Mouse (Mus musculus) midbrain, embryonic 16.5 days (tissue): ENCODE results near the gene Leng8. TPM values are rescaled to one million over a fixed set of nuclear protein-coding genes. Genes with fewer than 3 reads are reported as not detected.

Experiments
- ATAC-seq: fragments of 200-750 bp; cut with Nextera tagmentation; 2 replicates; pipeline ENCODE4 v1.8.0; 2017; ENCODE audit warnings: moderate TSS enrichment
- H3K27ac ChIP-seq: fragments of 300-500 bp; sonication (generic); 2 replicates; pipeline ENCODE4 v1.5.1; 2014; ENCODE audit warnings: mild to moderate bottlenecking, low read length, mixed read lengths
- H3K27me3 ChIP-seq: fragments of 300-500 bp; sonication (generic); 2 replicates; pipeline ENCODE4 v1.6.1; 2014; ENCODE audit warnings: low read depth, low read length, mixed read lengths; ENCODE audit not compliant: control insufficient read depth, insufficient read depth
- H3K36me3 ChIP-seq: fragments of 300-500 bp; sonication (generic); 2 replicates; pipeline ENCODE4 v1.6.1; 2014; ENCODE audit warnings: mild to moderate bottlenecking, low read length, moderate library complexity, mixed read lengths; ENCODE audit not compliant: control insufficient read depth, insufficient read depth
- H3K4me1 ChIP-seq: fragments of 300-500 bp; sonication (generic); 2 replicates; pipeline ENCODE4 v1.6.1; 2014; ENCODE audit warnings: mild to moderate bottlenecking, low read length, mixed read lengths; ENCODE audit not compliant: control insufficient read depth, insufficient read depth
- H3K4me2 ChIP-seq: fragments of 300-500 bp; sonication (generic); 2 replicates; pipeline ENCODE4 v1.6.1; 2014; ENCODE audit warnings: mild to moderate bottlenecking, low read length, mixed read lengths
- H3K4me3 ChIP-seq: fragments of 300-500 bp; sonication (generic); 2 replicates; pipeline ENCODE4 v1.5.1; 2014; ENCODE audit warnings: low read depth, mild to moderate bottlenecking, low read length, moderate library complexity, mixed read lengths
- H3K9ac ChIP-seq: fragments of 300-500 bp; sonication (generic); 2 replicates; pipeline ENCODE4 v1.6.1; 2014; ENCODE audit warnings: low read depth, low read length, mixed read lengths
- H3K9me3 ChIP-seq: fragments of 300-500 bp; sonication (generic); replicated peaks from 2 replicates; pipeline ENCODE4 v1.6.1; 2014; ENCODE audit warnings: mild to moderate bottlenecking, low read length, mixed read lengths; ENCODE audit not compliant: control insufficient read depth, poor library complexity, severe bottlenecking
- WGBS: fragments of 180-500 bp; shearing (Covaris S2); extraction: QIAGEN DNeasy Blood & Tissue Kit; methylation state at CpG from one replicate; pipeline ENCODE4 v1.1.7; 2014; 5-methylcytosine and 5-hydroxymethylcytosine counted together
- polyA plus RNA-seq: library from polyadenylated mRNA; unstranded; fragments of >200 nt; fragmentation: Nextera tagmentation; extraction: Ambion mirVana; gene quantifications from 2 replicates; pipeline ENCODE4 v1.2.1, GENCODE M21; 2015

Gene Leng8
- polyA plus RNA-seq, 1 experiment from 2014 or later, result 83.3 TPM

DNA sequence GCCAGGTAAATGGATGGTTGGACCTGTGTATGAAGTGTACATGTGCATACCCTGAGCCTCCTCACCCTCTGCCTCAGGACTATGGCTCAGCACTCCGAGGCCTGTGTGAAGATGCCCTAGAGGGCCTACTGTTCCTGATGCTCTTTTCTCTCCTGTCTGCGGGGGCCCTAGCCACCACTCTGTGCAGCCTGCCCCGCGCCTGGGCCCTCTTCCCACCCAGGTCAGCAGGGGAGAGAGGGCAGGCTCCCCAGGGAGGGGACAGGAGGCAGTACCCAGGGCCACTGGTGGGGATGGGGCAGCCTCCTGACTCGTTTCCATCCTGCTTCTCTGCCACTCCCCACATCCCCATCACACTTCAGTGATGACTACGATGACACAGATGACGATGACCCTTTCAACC is 3.8 kb upstream of the Leng8 start:
- Histone ChIP-seq H3K36me3 (no peaks in the 10 kb centered on the region; the same call in 1 of the 2 replicates), H3K4me2 (no peak overlapping the region), H3K9me3 (no peaks in the 10 kb centered on the region), H3K27me3 (no peaks in the 10 kb centered on the region), H3K9ac (peak overlapping the region; percentile 31; the same call in 1 of the 2 replicates), H3K27ac (no peak overlapping the region), H3K4me1 (peaks cover 19% of the 10 kb centered on the region), H3K4me3 (no peak overlapping the region)
- WGBS, result 82% methylated on average over 5 of the region's 7 CpGs
- ATAC-seq, result no peak

- no peak overlapping the region for H3K27ac ChIP-seq
These were observed 1.9 kb upstream of the Leng8 start for GRCm38 (mm10) chr7:4134911-4135310.

DNA sequence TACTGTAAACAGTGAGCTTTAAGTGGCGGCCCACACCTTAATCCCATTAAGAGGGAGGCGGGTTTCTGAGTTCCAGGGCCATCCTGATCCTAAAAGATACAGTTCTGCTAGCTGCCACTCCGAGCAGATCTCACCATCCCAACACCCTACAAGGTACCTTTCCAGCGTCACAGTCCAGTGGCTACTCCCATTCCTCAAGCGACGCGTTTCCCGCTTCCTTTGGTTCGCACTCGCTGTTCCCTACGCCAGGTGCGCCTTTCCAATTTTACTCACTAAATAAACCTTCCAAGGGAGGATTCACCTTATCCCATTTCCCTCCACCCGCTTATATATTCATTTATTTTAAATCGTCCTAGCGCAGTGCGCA is 452 bp upstream of the Leng8 start:
- Histone ChIP-seq H3K27me3 (no peaks in the 10 kb centered on the region), H3K27ac (peak overlapping the region; percentile 97), H3K4me1 (peaks cover 18% of the 10 kb centered on the region), H3K4me3 (peak overlapping the region; percentile 82), H3K9ac (peak overlapping the region; percentile 62), H3K36me3 (peaks cover 19% of the 10 kb centered on the region), H3K9me3 (no peaks in the 10 kb centered on the region), H3K4me2 (peak overlapping the region; percentile 68)
- under 1% methylated on average over 16 of the region's 16 CpGs for WGBS
- peak; percentile 34 for ATAC-seq

More at GRCm38 (mm10) chr7:4134911-4135310, 1.9 kb upstream of the Leng8 start:
- Histone ChIP-seq H3K4me3 (no peak overlapping the region), H3K36me3 (peaks cover 6% of the 10 kb centered on the region), H3K9me3 (no peaks in the 10 kb centered on the region), H3K4me1 (peaks cover 24% of the 10 kb centered on the region), H3K9ac (no peak overlapping the region), H3K4me2 (no peak overlapping the region), H3K27me3 (no peaks in the 10 kb centered on the region)
- WGBS, result 87% methylated on average over 5 of the region's 5 CpGs
- ATAC-seq, result no peak

- Histone ChIP-seq H3K9me3 (no peaks in the 10 kb centered on the region), H3K4me1 (peaks cover 12% of the 10 kb centered on the region), H3K4me3 (peak overlapping the region; percentile 82), H3K9ac (peak overlapping the region; percentile 92), H3K36me3 (peaks cover 32% of the 10 kb centered on the region), H3K27ac (peak overlapping the region; percentile 97), H3K4me2 (peak overlapping the region; percentile 91), H3K27me3 (no peaks in the 10 kb centered on the region)
- no peak for ATAC-seq
- WGBS, result 48% methylated on average over 3 of the region's 3 CpGs
These were observed 907 bp downstream of the Leng8 start for GRCm38 (mm10) chr7:4137746-4138145.

- Histone ChIP-seq H3K4me2 (peak overlapping the region; percentile 91), H3K36me3 (peaks cover 36% of the 10 kb centered on the region), H3K27ac (no peak overlapping the region), H3K4me1 (peaks cover 12% of the 10 kb centered on the region), H3K27me3 (no peaks in the 10 kb centered on the region), H3K9me3 (no peaks in the 10 kb centered on the region), H3K4me3 (peak overlapping the region; percentile 82; the same call in 1 of the 2 replicates), H3K9ac (no peak overlapping the region; the same call in 1 of the 2 replicates)
- 80% methylated on average over 2 of the region's 2 CpGs for WGBS
- ATAC-seq, result no peak
These were observed 1.3 kb downstream of the Leng8 start for GRCm38 (mm10) chr7:4138181-4138580.

- Histone ChIP-seq H3K4me3 (no peak overlapping the region), H3K27ac (no peak overlapping the region), H3K4me2 (no peak overlapping the region), H3K9me3 (no peaks in the 10 kb centered on the region), H3K27me3 (no peaks in the 10 kb centered on the region), H3K36me3 (peaks cover 41% of the 10 kb centered on the region), H3K9ac (no peak overlapping the region), H3K4me1 (peaks cover 12% of the 10 kb centered on the region)
- ATAC-seq, result no peak
- WGBS, result 92% methylated on average over 7 of the region's 7 CpGs
These were observed 1.8 kb downstream of the Leng8 start for GRCm38 (mm10) chr7:4138671-4139070.

- H3K4me3 ChIP-seq, result no peak overlapping the region
- peaks cover 12% of the 10 kb centered on the region for H3K4me1 ChIP-seq
- no peak overlapping the region for H3K9ac ChIP-seq
- WGBS, result 96% methylated on average over 5 of the region's 5 CpGs
- no peak overlapping the region for H3K27ac ChIP-seq
- no peak for ATAC-seq
- no peak overlapping the region for H3K4me2 ChIP-seq
- no peaks in the 10 kb centered on the region for H3K27me3 ChIP-seq
- H3K9me3 ChIP-seq, result no peaks in the 10 kb centered on the region
- peaks cover 49% of the 10 kb centered on the region for H3K36me3 ChIP-seq
These were observed 2.6 kb downstream of the Leng8 start for GRCm38 (mm10) chr7:4139391-4139790.

- H3K4me3 ChIP-seq, result no peak overlapping the region
- peaks cover 72% of the 10 kb centered on the region for H3K36me3 ChIP-seq
- ATAC-seq, result no peak
- H3K9ac ChIP-seq, result no peak overlapping the region
- no peak overlapping the region for H3K27ac ChIP-seq
- H3K9me3 ChIP-seq, result no peaks in the 10 kb centered on the region
- 95% methylated on average over 6 of the region's 6 CpGs for WGBS
- no peak overlapping the region for H3K4me2 ChIP-seq
- peaks cover 9% of the 10 kb centered on the region for H3K4me1 ChIP-seq
- no peaks in the 10 kb centered on the region for H3K27me3 ChIP-seq
These were observed 4.9 kb downstream of the Leng8 start for GRCm38 (mm10) chr7:4141648-4142325.

DNA sequence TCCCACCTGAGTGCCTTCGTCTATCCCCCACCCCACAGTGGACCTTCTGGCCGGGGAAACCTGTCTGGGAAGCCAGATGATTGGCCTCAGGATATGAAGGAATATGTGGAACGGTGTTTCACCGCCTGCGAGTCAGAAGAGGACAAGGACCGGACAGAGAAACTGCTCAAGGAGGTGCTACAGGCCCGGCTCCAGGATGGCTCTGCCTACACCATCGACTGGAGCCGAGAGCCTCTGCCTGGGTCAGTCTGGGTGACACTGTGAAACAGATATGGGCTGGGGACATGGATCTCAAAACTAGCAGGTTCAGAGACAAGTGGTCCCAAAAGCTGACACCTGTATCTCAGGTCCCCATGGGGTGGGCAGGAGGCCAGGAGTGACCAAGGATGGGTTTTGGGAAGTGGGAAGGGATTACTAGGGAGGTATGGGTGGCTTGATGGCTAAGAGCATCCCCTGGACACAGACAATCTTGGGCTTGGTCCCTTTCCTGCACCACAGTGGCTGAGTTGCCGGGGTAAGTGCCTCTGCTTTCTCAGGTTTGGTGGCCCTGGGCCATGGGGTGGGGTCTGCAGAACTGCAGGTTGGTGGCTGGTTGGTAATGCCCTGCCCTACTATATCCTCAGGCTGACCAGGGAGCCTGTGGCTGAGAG is 6.1 kb downstream of the Leng8 start:
- no peak overlapping the region for H3K27ac ChIP-seq
- WGBS, result 93% methylated on average over 10 of the region's 10 CpGs
- H3K4me1 ChIP-seq, result peaks cover 5% of the 10 kb centered on the region
- H3K4me2 ChIP-seq, result no peak overlapping the region
- no peak overlapping the region for H3K9ac ChIP-seq
- peaks cover 75% of the 10 kb centered on the region for H3K36me3 ChIP-seq
- no peaks in the 10 kb centered on the region for H3K9me3 ChIP-seq
- no peaks in the 10 kb centered on the region for H3K27me3 ChIP-seq
- no peak for ATAC-seq
- H3K4me3 ChIP-seq, result no peak overlapping the region
